Mouse (Mus musculus) kidney, adult 2 months (tissue): ENCODE results near the gene Pm20d1.

ENCODE experiments used
- CTCF ChIP-seq: fragments of 200-500 bp; conservative IDR thresholded peaks from 2 replicates; pipeline ENCODE4 v1.5.1; 2011; ENCODE audit warnings: low read depth, mild to moderate bottlenecking, control low read depth, low read length, moderate library complexity, mixed read lengths; ENCODE audit not compliant: insufficient read depth, insufficient read length
- POLR2A ChIP-seq: fragments of 200-500 bp; IDR thresholded peaks from one replicate; pipeline ENCODE4 v1.6.1; 2011; ENCODE audit warnings: low read depth, low read length, control low read depth

- TF ChIP-seq CTCF, result no peak
- no peak for TF ChIP-seq POLR2A
These were observed 35.9 kb upstream of the Pm20d1 start for GRCm38 (mm10) chr1:131761079-131761831.
